Mouse (Mus musculus): ENCODE measurements at regions not wholly inside any gene's neighbourhood (a gene's known extent, or its start where the extent isn't known, plus 50 kb on each side); places are given as distances from the start of the nearest gene placed in this dataset.

- DNase-seq (ENCODE audit: low spot score): no peak
Observed at GRCm38 (mm10) chr13:44504455-44504854, 224.8 kb upstream of the Jarid2 start.

GRCm38 (mm10) chr13:44506975-44507374 is 222.3 kb upstream of the Jarid2 start:
- DNase-seq (ENCODE audit: low spot score): no peak

- DNase-seq (ENCODE audit: low spot score): peak; percentile 83
Observed at GRCm38 (mm10) chr13:44509526-44510159, 219.6 kb upstream of the Jarid2 start.

DNA sequence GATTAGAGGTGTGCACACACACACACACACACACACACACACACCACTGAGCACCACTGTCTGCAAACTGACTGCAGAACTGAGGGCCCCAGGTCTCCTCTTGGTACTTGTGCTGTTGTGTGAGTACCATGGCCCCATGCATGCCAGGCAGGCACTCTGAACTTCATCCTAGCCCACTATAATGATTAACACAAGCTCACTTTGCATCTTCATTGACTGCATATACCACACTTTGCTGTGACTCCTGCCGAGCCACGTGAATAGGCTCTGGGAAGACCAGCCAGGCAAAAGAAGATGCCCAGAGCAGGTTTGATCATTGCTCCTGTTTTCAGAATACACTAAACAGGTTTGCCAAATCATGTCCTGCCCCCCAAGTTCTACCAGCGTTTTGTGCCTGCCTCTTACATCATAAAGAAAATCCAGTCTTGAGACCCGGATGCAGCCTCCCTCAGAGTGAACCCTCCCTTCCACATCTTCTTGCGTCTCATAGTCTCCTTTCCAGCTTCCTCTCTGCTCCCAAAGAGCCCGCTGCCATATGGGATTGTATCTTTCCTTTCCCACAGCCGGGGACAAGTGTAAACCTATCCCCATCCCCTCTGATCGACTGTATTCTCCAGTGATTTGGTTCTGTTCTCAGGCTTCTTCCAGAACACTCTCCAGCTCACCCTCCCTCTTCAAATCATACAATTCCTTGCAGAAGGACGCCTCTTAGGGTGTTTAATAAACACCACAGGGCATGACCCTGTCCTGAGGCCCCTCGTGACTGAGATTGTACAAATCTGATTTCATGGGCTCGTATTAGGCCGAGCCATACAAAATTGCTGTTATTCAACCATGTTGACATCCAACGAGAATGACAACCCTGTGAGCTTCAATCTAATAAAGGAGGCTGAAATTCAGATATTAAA is 215.6 kb upstream of the Jarid2 start:
- no peak for DNase-seq (ENCODE audit: low spot score)

- no peak for DNase-seq (ENCODE audit: low spot score)
Observed at GRCm38 (mm10) chr13:44514636-44515158, 214.6 kb upstream of the Jarid2 start.

DNA sequence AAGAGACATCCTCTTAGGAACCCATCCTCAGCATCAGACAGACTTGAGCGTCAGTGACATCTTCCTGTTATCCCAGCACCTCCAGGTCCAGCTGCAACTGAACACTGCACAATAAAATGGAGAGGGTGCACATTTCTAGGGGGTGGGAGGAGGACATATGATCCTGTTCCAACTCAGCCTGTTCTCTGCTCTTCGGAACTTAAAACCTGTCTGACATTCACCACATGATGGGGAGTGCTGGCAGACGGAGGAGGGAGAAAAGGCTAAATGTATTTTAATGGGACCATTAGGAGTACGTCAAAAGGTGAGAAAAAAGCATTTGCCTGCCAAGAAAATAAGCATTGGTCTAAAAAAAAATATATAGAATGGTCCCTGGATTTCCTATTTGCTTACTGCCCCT is 212.4 kb upstream of the Jarid2 start:
- DNase-seq (ENCODE audit: low spot score): no peak

DNA sequence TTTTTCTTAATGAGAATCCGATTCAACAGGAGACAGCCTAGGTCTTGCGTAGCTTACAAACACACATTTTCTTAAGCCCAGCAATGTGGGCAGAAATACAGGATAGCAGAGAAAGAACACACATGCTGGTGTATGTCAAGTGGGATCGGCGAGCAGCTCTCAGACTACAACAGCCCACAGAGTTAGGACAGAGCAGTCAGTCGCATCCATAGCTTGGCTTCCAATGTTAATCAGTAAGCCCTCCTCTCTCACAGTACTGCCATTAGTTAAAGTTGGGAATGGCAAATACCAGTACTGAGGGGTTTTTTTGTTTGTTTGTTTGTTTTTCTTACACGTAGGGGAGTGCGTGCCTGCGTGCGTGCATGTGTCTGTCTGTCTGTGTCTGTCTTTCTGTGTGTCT is 212.0 kb upstream of the Jarid2 start:
- DNase-seq (ENCODE audit: low spot score): no peak

GRCm38 (mm10) chr13:44518215-44518614 is 211.1 kb upstream of the Jarid2 start:
- DNase-seq (ENCODE audit: low spot score): no peak

GRCm38 (mm10) chr13:44523516-44523915 is 205.8 kb upstream of the Jarid2 start:
- no peak for DNase-seq (ENCODE audit: low spot score)

- DNase-seq (ENCODE audit: low spot score): no peak
Observed at GRCm38 (mm10) chr13:44530867-44531564, 198.3 kb upstream of the Jarid2 start.

GRCm38 (mm10) chr13:44532631-44533180 is 196.6 kb upstream of the Jarid2 start:
- DNase-seq (ENCODE audit: low spot score): no peak

DNA sequence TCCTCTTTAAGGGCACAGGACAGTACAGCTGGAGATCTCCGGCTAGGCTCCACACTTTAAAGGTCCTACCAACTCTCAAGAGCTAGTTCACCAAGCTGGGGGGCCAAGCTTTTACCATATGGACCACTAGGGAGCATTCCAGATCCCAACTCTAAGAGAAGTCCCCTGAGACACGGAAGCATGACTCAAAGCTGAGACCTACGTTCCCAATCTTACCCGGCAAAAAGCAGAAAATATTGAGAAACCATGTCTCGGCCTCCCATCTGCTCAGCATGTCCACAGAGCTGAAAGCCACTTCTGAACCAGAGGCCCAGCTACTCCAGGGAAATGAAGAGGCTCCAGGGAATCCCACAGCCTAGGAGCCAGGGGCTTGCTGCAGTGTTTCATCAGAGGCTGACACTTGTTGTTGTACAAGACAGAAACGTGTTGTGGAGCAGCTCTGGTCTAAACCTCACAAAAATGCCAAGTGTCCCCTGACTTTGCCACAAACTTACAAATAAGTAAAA is 194.6 kb upstream of the Jarid2 start:
- no peak for DNase-seq (ENCODE audit: low spot score)

DNA sequence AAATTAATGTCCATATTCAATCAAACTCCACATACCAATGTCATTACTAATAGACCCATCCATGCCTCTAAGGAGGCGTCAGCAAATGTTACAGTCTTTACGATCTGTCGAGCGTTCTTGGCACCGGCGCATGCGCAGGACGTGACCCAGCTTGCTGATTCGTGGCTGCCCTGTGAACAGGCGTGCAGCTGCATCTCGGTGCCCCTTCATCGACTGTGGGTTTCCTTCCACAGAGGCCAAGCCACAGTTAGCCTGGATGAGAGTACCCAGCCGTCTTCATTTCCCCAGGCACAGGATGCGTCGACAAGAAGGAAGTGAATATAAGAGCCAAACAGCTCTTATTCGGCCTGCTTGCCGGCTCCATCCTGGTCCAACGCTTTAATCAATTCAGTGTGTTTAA is 193.8 kb upstream of the Jarid2 start:
- no peak for DNase-seq (ENCODE audit: low spot score)

GRCm38 (mm10) chr13:44538238-44538637 is 191.0 kb upstream of the Jarid2 start:
- no peak for DNase-seq (ENCODE audit: low spot score)

DNA sequence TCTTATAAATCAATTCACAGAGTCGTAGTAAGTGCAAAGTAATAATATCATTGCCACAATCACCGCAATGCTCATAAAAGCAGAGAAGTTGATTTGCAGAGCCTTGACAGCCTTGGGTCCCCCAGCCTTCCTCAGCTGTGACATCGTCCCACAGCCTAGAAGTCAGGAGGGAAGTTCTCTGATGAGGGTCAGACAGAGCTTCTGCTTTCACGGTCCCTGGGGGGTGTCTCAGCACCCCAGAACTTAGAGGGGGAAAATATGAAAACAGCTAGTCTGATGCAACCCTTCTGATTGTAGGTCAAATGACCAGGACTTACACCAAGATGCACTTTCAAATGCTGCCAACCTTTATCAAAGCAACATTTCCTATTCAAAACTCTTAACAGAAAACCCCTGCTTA is 188.9 kb upstream of the Jarid2 start:
- DNase-seq (ENCODE audit: low spot score): no peak

DNA sequence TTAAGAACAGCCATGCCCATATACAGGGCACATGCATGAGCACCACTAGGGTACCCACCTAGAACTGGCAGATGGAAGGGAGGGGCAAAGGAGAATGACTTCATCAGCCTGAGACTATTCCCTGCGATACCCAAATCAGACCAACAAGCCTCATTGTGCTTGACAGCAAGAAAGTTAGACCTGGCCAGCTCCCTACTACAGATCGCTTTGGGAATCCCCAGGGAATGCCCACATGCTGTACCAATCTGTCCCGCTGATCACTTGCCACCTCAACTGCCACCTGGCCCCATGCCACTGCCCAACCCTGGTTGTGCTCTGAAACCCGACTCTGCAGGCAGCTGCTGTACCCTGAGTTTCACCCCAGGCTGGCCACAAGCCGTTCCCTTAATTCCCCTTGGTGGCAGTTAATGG is 188.0 kb upstream of the Jarid2 start:
- DNase-seq (ENCODE audit: low spot score): no peak

DNA sequence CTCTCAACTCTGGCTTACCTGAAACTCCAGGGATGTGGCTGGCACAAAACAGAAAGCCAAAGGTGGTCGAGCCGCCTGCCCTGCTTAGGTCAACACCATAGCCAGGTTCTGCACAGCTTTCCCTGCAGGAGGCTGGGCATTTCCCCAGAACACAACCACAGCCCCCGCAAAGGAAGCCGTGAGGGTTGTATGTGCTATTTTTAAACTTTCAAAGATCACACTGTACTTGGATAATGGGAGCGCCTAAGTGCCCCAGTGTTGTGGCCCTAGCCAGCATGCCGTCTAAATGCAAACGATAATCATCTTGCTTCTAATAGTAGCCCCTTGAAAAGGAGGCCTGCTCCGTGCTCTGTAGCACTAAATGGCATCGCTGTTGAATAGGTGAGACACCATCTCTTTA is 184.5 kb upstream of the Jarid2 start:
- DNase-seq (ENCODE audit: low spot score): no peak

DNA sequence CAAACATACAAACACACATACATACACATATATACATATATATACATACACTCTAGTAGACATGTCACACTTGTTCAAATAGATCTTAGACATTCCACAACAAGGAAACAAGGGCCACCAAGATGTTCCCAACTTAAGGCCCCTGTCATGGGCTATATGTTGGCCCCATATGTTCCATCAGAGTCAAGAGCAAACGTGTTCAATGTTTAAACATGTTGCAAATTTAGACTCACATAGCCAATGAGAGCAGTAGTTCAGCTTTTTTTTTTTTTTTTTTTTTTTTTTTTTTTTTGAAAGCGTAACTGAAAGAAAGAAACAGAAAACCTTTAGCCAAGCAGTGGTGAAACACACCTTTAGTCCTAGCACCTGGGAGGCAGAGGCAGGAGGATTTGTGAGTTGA is 183.0 kb upstream of the Jarid2 start:
- no peak for DNase-seq (ENCODE audit: low spot score)

DNA sequence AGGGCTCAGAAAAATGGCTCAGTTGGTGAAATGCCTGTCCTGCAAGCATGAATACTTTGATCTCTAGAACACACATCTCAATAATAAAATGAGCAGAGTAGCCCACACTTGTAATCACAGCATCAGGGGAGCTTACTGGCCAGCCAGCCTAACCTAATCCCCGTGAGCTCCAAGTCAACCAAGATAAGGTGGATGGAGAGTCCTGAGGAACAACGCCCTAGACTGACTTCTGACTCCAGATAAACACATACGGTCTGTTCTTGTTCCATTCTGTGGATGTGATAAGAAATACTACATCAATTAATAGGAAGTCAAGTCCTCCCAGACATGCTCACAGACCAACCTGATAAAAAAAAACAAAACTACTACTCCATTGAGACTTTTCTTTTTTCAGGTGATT is 180.4 kb upstream of the Jarid2 start:
- DNase-seq (ENCODE audit: low spot score): no peak

DNA sequence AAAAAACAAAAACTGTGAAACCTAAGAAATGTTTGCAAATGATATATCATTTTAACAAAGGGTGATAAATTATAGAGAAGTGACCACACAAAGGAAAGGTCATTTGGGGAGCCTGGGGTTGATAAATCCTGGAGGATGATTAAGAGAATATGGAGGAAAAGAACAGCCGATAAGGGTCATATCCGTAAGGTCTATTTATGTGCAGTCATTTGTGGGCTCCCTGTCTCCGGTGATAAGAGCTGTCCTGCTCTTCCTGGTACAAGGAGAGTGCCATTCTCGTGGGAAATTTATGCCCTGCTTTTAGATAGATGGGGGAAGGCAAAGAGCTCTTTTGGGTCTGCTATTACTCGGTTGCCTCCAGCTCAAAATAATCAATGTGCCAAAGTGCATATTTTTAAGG is 175.9 kb upstream of the Jarid2 start:
- DNase-seq (ENCODE audit: low spot score): no peak

DNA sequence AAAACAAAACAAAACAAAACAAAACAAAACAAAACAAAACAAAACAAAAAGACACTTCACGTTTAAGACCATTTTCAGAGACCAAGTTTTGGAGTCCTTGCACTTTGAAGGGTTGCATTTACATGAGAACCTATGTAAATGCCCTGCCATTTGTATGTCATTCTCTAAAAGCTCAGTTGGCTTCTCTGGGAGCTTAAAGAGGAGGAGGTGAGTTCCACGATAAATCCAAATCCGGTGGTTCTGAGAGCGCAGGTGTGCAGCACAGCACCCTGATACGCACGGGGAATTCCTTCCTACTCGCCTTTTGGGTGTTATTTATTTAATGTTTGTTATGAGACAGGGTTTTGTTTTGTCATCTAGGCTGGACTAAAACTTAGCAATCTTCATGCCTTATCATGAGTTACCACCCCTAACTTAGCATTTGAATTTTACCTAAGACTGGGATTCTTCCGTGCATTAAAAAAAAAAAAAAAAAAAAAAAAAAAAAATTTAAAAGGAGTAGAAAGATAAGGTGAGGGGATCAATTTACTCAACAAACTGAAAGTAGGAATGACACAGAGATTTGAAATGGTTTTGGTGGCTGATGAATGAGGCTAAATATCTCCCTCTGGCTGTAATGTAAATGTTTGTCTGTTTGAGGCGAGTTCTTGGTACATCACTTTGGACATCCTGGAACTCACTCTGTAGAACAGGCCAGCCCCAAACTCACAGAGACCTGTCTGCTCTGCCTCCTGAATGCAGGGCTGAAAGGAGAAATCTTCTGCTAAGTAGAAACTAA is 174.4 kb upstream of the Jarid2 start:
- no peak for DNase-seq (ENCODE audit: low spot score)

All from embryo, embryonic 10 days (tissue).